Mouse (Mus musculus) forebrain, embryonic 15.5 days (tissue): ENCODE results near the gene Fam198a. TPM values are rescaled to one million over a fixed set of nuclear protein-coding genes. Genes with fewer than 3 reads are reported as not detected.
A peak's percentile ranks its signal among the peaks of the same experiment; 100 is the strongest.
"Not testable (repeated sequence)": the region's sequence is repeated elsewhere in the genome, so short reads cannot be mapped to it uniquely, and the experiment has no call there.

Experiments
- ATAC-seq: fragments of 200-750 bp; cut with Nextera tagmentation; replicated peaks from 2 replicates; pipeline ENCODE4 v1.8.0; 2017; ENCODE audit warnings: mild to moderate bottlenecking, moderate TSS enrichment, moderate library complexity
- H3K27ac ChIP-seq: fragments of 300-500 bp; sonication (generic); replicated peaks from 2 replicates; pipeline ENCODE4 v1.5.1; 2015; ENCODE audit warnings: mild to moderate bottlenecking, inconsistent platforms
- H3K27me3 ChIP-seq: fragments of 300-500 bp; sonication (generic); 2 replicates; pipeline ENCODE4 v1.6.1; 2015; ENCODE audit warnings: inconsistent platforms
- H3K36me3 ChIP-seq: fragments of 300-500 bp; sonication (generic); 2 replicates; pipeline ENCODE4 v1.6.1; 2015; ENCODE audit warnings: mild to moderate bottlenecking, inconsistent platforms
- H3K4me1 ChIP-seq: fragments of 300-500 bp; sonication (generic); 2 replicates; pipeline ENCODE4 v1.6.1; 2015; ENCODE audit warnings: inconsistent platforms
- H3K4me2 ChIP-seq: fragments of 300-500 bp; sonication (generic); replicated peaks from 2 replicates; pipeline ENCODE4 v1.6.1; 2015; ENCODE audit warnings: mild to moderate bottlenecking, inconsistent platforms
- H3K4me3 ChIP-seq: fragments of 300-500 bp; sonication (generic); 2 replicates; pipeline ENCODE4 v1.5.1; 2015; ENCODE audit warnings: mild to moderate bottlenecking, inconsistent platforms
- H3K9ac ChIP-seq: fragments of 300-500 bp; sonication (generic); replicated peaks from 2 replicates; pipeline ENCODE4 v1.6.1; 2015; ENCODE audit warnings: mild to moderate bottlenecking, inconsistent platforms
- H3K9me3 ChIP-seq: fragments of 300-500 bp; sonication (generic); 2 replicates; pipeline ENCODE4 v1.6.1; 2016; ENCODE audit warnings: inconsistent platforms
- WGBS: fragments of 180-500 bp; shearing (Covaris S2); methylation state at CpG from one replicate; pipeline ENCODE4 v1.1.7; 2015; ENCODE audit warnings: mixed read lengths; 5-methylcytosine and 5-hydroxymethylcytosine counted together
- polyA plus RNA-seq: library from polyadenylated mRNA; unstranded; fragments of >200 nt; fragmentation: Nextera tagmentation; extraction: Ambion mirVana; gene quantifications from 2 replicates; pipeline ENCODE4 v1.2.1, GENCODE M21; 2015

The Fam198a gene
- polyA plus RNA-seq, 1 experiment from 2014 or later, result 1.4 TPM

GRCm38 (mm10) chr9:122014241-122014667 lies 63.5 kb downstream of the Fam198a start:
- no peaks in the 10 kb centered on the region for H3K9me3 ChIP-seq
- ATAC-seq, result 0 out of 2 replicates have a peak, but pooled peaks have one; percentile 14
- no peaks in the 10 kb centered on the region for H3K27me3 ChIP-seq
- H3K27ac ChIP-seq, result no peak overlapping the region
- H3K36me3 ChIP-seq, result no peaks in the 10 kb centered on the region
- WGBS, result 8% methylated on average over 10 of the region's 10 CpGs
- H3K4me3 ChIP-seq, result no peak overlapping the region
- no peak overlapping the region for H3K9ac ChIP-seq
- peaks cover 6% of the 10 kb centered on the region for H3K4me1 ChIP-seq
- no peak overlapping the region for H3K4me2 ChIP-seq

DNA sequence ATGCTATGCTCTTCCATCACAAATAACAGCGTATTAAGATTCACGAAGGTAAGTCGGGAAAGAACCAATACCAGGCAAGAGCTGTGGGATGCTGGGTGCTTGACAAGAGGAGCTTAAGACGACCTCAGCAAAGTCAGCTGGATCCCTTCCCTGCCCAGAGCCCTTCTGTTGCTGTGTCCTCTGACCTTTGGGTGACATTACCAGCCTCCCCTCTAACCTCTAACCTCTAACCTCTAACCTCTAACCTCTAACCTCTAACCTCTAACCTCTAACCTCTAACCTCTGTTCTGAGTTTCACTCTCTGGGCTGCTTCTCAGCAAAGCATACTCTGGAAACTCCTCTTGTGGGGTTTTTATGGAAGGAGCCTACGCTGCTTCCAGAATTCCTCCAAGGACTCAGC lies 67.3 kb downstream of the Fam198a start:
- H3K4me2 ChIP-seq, result no peak overlapping the region
- no peak overlapping the region for H3K4me3 ChIP-seq
- no peaks in the 10 kb centered on the region for H3K27me3 ChIP-seq
- H3K9me3 ChIP-seq, result no peaks in the 10 kb centered on the region
- ATAC-seq, result no peak
- H3K9ac ChIP-seq, result no peak overlapping the region
- H3K4me1 ChIP-seq, result peaks cover 8% of the 10 kb centered on the region
- no peaks in the 10 kb centered on the region for H3K36me3 ChIP-seq
- WGBS, result 77% methylated on average over 5 of the region's 5 CpGs
- no peak overlapping the region for H3K27ac ChIP-seq

GRCm38 (mm10) chr9:122018782-122019395 lies 68.1 kb downstream of the Fam198a start:
- peak; percentile 88 for ATAC-seq
- Histone ChIP-seq H3K9ac (no peak overlapping the region; the same call in 1 of the 2 replicates), H3K27me3 (no peaks in the 10 kb centered on the region), H3K9me3 (no peaks in the 10 kb centered on the region), H3K4me2 (peak overlapping the region; percentile 21), H3K36me3 (no peaks in the 10 kb centered on the region), H3K27ac (peak overlapping the region; percentile 58), H3K4me3 (no peak overlapping the region), H3K4me1 (peaks cover 8% of the 10 kb centered on the region)
- 4% methylated on average over 8 of the region's 8 CpGs for WGBS

DNA sequence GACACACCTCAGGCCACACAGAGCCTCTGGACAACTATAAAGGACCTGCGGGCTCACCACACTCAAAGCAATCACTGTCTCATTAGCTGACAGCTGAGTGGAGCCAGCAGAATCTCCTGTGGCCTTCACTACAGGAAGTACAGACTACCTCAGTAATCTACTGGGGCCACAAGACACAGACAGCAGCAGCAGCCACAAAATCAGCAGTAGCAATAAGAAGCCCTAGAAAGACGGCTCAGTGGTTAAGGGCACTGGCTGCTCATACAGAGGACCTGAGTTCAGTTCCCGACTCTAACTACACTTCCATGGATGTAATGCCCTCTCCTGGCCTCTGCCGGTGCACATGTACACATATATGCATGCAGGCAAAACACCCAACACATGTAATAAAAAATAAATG lies 69.5 kb downstream of the Fam198a start:
- Histone ChIP-seq H3K9ac (no peak overlapping the region), H3K4me2 (no peak overlapping the region), H3K27ac (no peak overlapping the region), H3K27me3 (no peaks in the 10 kb centered on the region), H3K4me1 (peaks cover 8% of the 10 kb centered on the region), H3K4me3 (no peak overlapping the region), H3K36me3 (no peaks in the 10 kb centered on the region), H3K9me3 (no peaks in the 10 kb centered on the region)
- no peak for ATAC-seq
- WGBS, result 93% methylated on average over 4 of the region's 4 CpGs

DNA sequence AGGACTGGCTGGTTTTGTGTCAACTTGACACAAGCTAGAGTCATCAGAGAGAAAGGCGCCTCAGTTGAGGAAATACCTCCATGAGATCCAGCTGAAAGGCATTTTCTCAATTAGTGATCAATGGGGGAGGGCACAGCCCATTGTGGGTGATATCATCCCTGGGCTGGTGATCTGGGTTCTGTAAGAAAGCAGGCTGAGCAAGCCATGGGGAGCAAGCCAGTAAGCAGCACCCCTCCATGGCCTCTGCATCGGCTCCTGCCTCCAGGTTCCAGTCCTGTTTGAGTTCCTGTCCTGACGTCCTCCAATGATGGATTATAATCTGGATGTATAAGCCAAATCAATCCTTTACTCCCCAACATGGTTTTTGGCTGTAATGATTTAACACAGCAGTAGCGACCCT lies 70.4 kb downstream of the Fam198a start:
- not testable (repeated sequence) for H3K9ac ChIP-seq, H3K36me3 ChIP-seq, H3K4me3 ChIP-seq, H3K4me1 ChIP-seq, ATAC-seq, H3K9me3 ChIP-seq, H3K4me2 ChIP-seq, H3K27ac ChIP-seq, H3K27me3 ChIP-seq
- 92% methylated on average over 4 of the region's 4 CpGs for WGBS

GRCm38 (mm10) chr9:122021581-122021980 lies 70.8 kb downstream of the Fam198a start:
- no peaks in the 10 kb centered on the region for H3K36me3 ChIP-seq
- H3K27me3 ChIP-seq, result no peaks in the 10 kb centered on the region
- H3K9me3 ChIP-seq, result no peaks in the 10 kb centered on the region
- H3K9ac ChIP-seq, result no peak overlapping the region
- no peak for ATAC-seq
- WGBS, result 99% methylated on average over 5 of the region's 5 CpGs
- no peak overlapping the region for H3K4me2 ChIP-seq
- H3K4me3 ChIP-seq, result no peak overlapping the region
- no peak overlapping the region for H3K27ac ChIP-seq
- peaks cover 8% of the 10 kb centered on the region for H3K4me1 ChIP-seq

DNA sequence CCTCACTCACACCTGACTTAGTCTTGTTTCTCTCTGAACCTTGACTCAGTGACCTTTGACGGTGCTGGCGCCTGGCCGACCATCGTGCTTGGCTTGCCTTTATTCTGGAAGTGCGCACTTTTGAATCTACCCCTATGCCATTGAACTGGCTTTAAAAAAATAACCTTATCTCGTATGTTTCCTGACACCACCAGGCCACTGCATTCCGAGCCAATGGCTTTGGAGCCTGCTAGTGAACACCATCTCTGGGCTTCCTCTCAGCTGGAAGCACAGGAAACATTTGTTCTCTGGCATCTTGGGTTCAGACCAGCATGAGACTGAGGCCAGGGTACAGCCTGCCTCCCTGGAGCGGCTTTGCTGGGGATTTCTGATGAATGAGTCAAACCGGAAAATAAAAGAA lies 72.0 kb downstream of the Fam198a start:
- 76% methylated on average over 9 of the region's 9 CpGs for WGBS
- Histone ChIP-seq H3K36me3 (no peaks in the 10 kb centered on the region), H3K4me2 (no peak overlapping the region), H3K9me3 (no peaks in the 10 kb centered on the region), H3K27me3 (no peaks in the 10 kb centered on the region), H3K4me1 (peaks cover 11% of the 10 kb centered on the region), H3K4me3 (no peak overlapping the region), H3K27ac (no peak overlapping the region), H3K9ac (no peak overlapping the region)
- ATAC-seq, result no peak

DNA sequence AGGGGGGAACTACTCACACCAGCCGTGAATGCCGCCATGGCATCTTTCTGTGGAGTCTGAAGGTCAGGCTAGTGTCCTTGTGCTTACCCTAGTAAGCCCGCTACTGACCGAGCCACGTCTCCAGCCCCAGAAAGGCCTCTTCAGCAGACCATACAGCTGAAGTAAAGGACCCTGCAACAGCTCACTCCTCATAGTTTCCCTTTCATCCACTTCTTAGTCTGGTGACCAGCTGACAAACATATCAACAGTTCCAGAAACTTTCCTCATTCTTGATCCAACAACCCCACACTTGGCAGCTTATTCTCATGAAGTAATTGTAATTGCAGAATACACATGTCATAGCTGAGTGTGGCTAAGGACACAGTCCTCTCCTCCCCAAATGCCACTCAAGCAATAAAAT lies 73.1 kb downstream of the Fam198a start:
- no peak overlapping the region for H3K9ac ChIP-seq
- no peaks in the 10 kb centered on the region for H3K27me3 ChIP-seq
- H3K4me1 ChIP-seq, result peaks cover 10% of the 10 kb centered on the region
- H3K9me3 ChIP-seq, result no peaks in the 10 kb centered on the region
- H3K4me2 ChIP-seq, result no peak overlapping the region
- no peak overlapping the region for H3K4me3 ChIP-seq
- no peak for ATAC-seq
- no peaks in the 10 kb centered on the region for H3K36me3 ChIP-seq
- no peak overlapping the region for H3K27ac ChIP-seq
- 63% methylated on average over 5 of the region's 5 CpGs for WGBS

- Histone ChIP-seq H3K9ac (no peak overlapping the region), H3K4me1 (peaks cover 4% of the 10 kb centered on the region), H3K27me3 (no peaks in the 10 kb centered on the region), H3K9me3 (no peaks in the 10 kb centered on the region), H3K27ac (no peak overlapping the region), H3K4me2 (no peak overlapping the region), H3K36me3 (no peaks in the 10 kb centered on the region), H3K4me3 (no peak overlapping the region)
- 92% methylated on average over 6 of the region's 6 CpGs for WGBS
- no peak for ATAC-seq
These were observed 73.6 kb downstream of the Fam198a start for GRCm38 (mm10) chr9:122024419-122024818.

DNA sequence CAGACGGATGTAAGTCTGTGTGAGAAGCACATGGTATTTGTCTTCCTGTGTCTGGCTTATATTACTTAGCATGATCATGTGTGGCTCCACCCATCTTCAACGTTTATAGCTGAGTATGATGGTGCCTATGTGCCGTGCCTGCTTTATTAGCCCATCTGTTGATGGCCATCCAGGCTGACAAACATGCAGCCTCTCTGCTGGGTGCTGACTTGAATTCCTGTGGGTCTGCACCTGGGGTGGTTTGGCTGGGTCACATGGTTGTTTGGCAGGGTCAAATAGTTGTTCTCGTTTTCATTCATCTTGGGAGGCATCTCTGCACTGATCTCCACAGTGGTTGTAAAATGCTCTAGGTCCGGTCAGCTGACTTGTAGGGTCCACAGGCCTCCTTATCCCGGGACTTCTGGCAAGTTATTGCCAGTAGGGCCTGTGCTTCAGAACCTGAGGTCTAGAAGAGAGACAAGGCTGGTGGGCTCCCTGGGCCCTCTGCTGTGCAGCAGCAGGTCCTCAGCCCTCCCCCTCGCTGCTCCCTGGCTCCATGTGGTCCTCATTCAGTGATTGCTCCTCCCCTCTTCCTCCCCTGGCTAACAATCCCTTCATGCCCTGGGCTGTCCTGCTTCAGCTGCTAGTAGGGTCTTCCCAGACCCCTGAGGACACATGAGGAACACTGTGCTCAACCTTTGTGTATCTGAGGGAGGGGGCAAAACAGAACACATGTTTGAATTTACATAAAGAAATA lies 75.2 kb downstream of the Fam198a start:
- ATAC-seq, result no peak
- WGBS, result 68% methylated on average over 7 of the region's 7 CpGs
- H3K9ac ChIP-seq, result no peak overlapping the region
- no peaks in the 10 kb centered on the region for H3K36me3 ChIP-seq
- no peak overlapping the region for H3K4me2 ChIP-seq
- H3K4me1 ChIP-seq, result peaks cover 4% of the 10 kb centered on the region; the same call in 1 of the 2 replicates
- H3K4me3 ChIP-seq, result no peak overlapping the region
- no peaks in the 10 kb centered on the region for H3K27me3 ChIP-seq
- H3K9me3 ChIP-seq, result no peaks in the 10 kb centered on the region
- H3K27ac ChIP-seq, result no peak overlapping the region

DNA sequence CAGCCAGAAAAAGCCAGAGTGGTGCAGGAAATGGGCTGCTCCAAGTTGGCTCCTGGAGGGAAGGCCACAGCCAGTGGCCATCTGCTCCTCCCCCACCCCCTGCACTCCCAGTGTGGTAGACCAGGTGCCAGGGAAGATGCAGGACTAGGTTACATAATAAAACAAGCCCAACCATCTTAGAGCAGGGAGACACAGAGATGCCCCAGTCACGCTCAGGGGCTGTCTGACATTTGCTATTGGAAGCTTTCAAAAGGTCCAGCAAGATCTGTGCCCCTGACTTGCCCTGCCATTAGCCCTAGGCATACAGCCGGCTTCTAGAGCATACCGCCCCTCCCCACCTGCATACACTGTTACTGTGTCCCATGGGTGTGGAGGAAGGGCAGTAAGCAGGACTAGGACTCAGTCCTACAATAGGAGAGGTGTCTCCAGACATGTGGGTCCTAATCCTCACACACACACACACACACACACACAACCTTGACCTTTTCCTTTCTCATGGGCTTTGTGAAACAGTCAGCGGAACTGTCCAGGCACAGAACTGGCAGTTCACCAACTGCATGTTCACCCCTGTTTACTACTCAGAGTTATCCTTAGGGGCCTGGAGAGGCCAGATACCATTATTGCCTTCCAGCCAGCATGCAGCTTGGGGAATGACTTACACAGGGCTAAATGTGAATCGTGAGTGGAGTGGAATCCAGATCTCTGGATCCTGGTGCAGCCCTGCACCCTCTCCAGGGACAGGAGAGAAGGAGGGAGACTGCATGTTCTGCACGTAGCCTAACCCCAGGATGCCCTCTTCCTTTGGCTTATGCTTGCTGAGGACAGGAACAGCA lies 76.5 kb downstream of the Fam198a start:
- peaks cover 4% of the 10 kb centered on the region; the same call in 1 of the 2 replicates for H3K4me1 ChIP-seq
- H3K36me3 ChIP-seq, result no peaks in the 10 kb centered on the region
- H3K9me3 ChIP-seq, result no peaks in the 10 kb centered on the region
- 79% methylated on average over 6 of the region's 6 CpGs for WGBS
- no peak overlapping the region for H3K4me3 ChIP-seq
- no peaks in the 10 kb centered on the region for H3K27me3 ChIP-seq
- H3K4me2 ChIP-seq, result no peak overlapping the region
- peak overlapping the region; percentile 31; the same call in 1 of the 2 replicates for H3K27ac ChIP-seq
- H3K9ac ChIP-seq, result no peak overlapping the region
- no peak; the same call in 1 of the 2 replicates for ATAC-seq
